Mouse (Mus musculus): ENCODE results near the gene 4921524J17Rik. TPM values are rescaled to one million over a fixed set of nuclear protein-coding genes. Genes with fewer than 3 reads are reported as not detected.
A peak's percentile ranks its signal among the peaks of the same experiment; 100 is the strongest.

The 4921524J17Rik gene
- total and polyA plus RNA-seq, 3 experiments = 14.6 to 21.9 TPM; not detected in 1

- peak overlapping the region; percentile 71 for H3K27ac ChIP-seq (ENCODE audit: control insufficient read depth, low read depth, low read length)
- no peaks in the 10 kb centered on the region for H3K27me3 ChIP-seq (ENCODE audit: control insufficient read depth in 1 of 2, insufficient read depth in 2 of 2, low read length in 2 of 2)
- DNase-seq (ENCODE audit: low read depth, low spot score) = no peak
- H3K79me2 ChIP-seq (ENCODE audit: control insufficient read depth, insufficient read depth, low read length, poor library complexity) = peaks cover 29% of the 10 kb centered on the region
- peak overlapping the region; percentile 75 for H3K9ac ChIP-seq (ENCODE audit: control insufficient read depth, low read depth, low read length, poor library complexity, severe bottlenecking)
- H3K4me1 ChIP-seq (ENCODE audit: control insufficient read depth in 1 of 2, insufficient read depth in 2 of 2, low read length in 2 of 2) = peaks cover 15% of the 10 kb centered on the region in 2 experiments
- TF ChIP-seq KAT2A (conservative IDR thresholded peaks at IDR 0.05; ENCODE audit: low read depth, low read length) (no peak), EP300 (IDR thresholded peaks at IDR 0.05; ENCODE audit: low read depth in 1 of 2, low read length in 2 of 2) (no peak; a peak in 1 of 4 replicates), TAL1 (IDR thresholded peaks at IDR 0.05; ENCODE audit: low read length) (no peak), BHLHE40 (IDR thresholded peaks at IDR 0.05; ENCODE audit: borderline replicate concordance, low read depth, low read length) (no peak), NELFE (IDR thresholded peaks at IDR 0.05; ENCODE audit: low read depth, low read length) (no peak; the same call in 1 of the 2 replicates), ZKSCAN1 (IDR thresholded peaks at IDR 0.05; ENCODE audit: low read depth, low read length) (no peak), E2F4 (IDR thresholded peaks at IDR 0.05; ENCODE audit: borderline replicate concordance, low read depth, low read length) (no peak), POLR2AphosphoS2 (IDR thresholded peaks at IDR 0.05; ENCODE audit: low read length) (peak; percentile 48; the same call in 1 of the 2 replicates), RAD21 (IDR thresholded peaks at IDR 0.05; ENCODE audit: low read depth, low read length) (no peak), POLR2A (IDR thresholded peaks at IDR 0.05; ENCODE audit: control insufficient read depth in 1 of 2, insufficient read depth in 1 of 2, low read depth in 1 of 2, low read length in 2 of 2, poor library complexity in 1 of 2) (0 out of 4 replicates have a peak, but pooled peaks of 1 of the 2 experiments have one; percentile 40), MYC (IDR thresholded peaks at IDR 0.05; ENCODE audit: low read depth, low read length) (no peak), GABPA (IDR thresholded peaks at IDR 0.05; ENCODE audit: low read depth, low read length) (no peak), USF1 (IDR thresholded peaks at IDR 0.05; ENCODE audit: low read depth, low read length) (no peak), TBP (IDR thresholded peaks at IDR 0.05; ENCODE audit: low read depth, low read length) (0 out of 2 replicates have a peak, but pooled peaks have one; percentile 40), ZMIZ1 (IDR thresholded peaks at IDR 0.05; ENCODE audit: low read depth, low read length) (0 out of 2 replicates have a peak, but pooled peaks have one; percentile 14), HCFC1 (IDR thresholded peaks at IDR 0.05; ENCODE audit: low read depth, low read length) (0 out of 2 replicates have a peak, but pooled peaks have one; percentile 25)
- peaks cover 0 to 30% of the 10 kb centered on the region in 2 experiments; a peak in 2 of 4 replicates for H3K36me3 ChIP-seq (ENCODE audit: control insufficient read depth in 1 of 2, insufficient read depth in 2 of 2, low read length in 2 of 2)
- no peaks in the 10 kb centered on the region for H3K9me3 ChIP-seq (replicated peaks; ENCODE audit: insufficient read depth, low read length)
- peak overlapping the region; percentile 52 to 99 for H3K4me3 ChIP-seq (ENCODE audit: control insufficient read depth in 1 of 2, insufficient read depth in 1 of 2, low read depth in 2 of 2, low read length in 2 of 2)
Measured at GRCm38 (mm10) chr8:85433017-85433393, 372 bp upstream of the 4921524J17Rik start.

- Histone ChIP-seq H3K27ac (ENCODE audit: control insufficient read depth, low read depth, low read length) (peak overlapping the region; percentile 90), H3K79me2 (ENCODE audit: control insufficient read depth, insufficient read depth, low read length, poor library complexity) (peaks cover 40% of the 10 kb centered on the region), H3K4me1 (ENCODE audit: control insufficient read depth in 1 of 2, insufficient read depth in 2 of 2, low read length in 2 of 2) (peaks cover 20 to 24% of the 10 kb centered on the region in 2 experiments), H3K9me3 (replicated peaks; ENCODE audit: insufficient read depth, low read length) (no peaks in the 10 kb centered on the region), H3K4me3 (ENCODE audit: control insufficient read depth in 1 of 2, insufficient read depth in 1 of 2, low read depth in 2 of 2, low read length in 2 of 2) (peak overlapping the region; percentile 79 to 96), H3K9ac (ENCODE audit: control insufficient read depth, low read depth, low read length, poor library complexity, severe bottlenecking) (peak overlapping the region; percentile 84), H3K36me3 (ENCODE audit: control insufficient read depth in 1 of 2, insufficient read depth in 2 of 2, low read length in 2 of 2) (peaks cover 0 to 42% of the 10 kb centered on the region in 2 experiments; a peak in 2 of 4 replicates), H3K27me3 (ENCODE audit: control insufficient read depth in 1 of 2, insufficient read depth in 2 of 2, low read length in 2 of 2) (no peaks in the 10 kb centered on the region)
- peak; percentile 67 for DNase-seq (ENCODE audit: low read depth, low spot score)
- TF ChIP-seq SIN3A (IDR thresholded peaks at IDR 0.05; ENCODE audit: low read length) = 0 out of 2 replicates have a peak, but pooled peaks have one; percentile 49
- TF ChIP-seq MAX (IDR thresholded peaks at IDR 0.05; ENCODE audit: low read length) = no peak
- peak; percentile 83; the same call in 1 of the 2 replicates for TF ChIP-seq CHD1 (IDR thresholded peaks at IDR 0.05; ENCODE audit: low read depth, low read length)
- peak; percentile 19; the same call in 1 of the 2 replicates for TF ChIP-seq MXI1 (IDR thresholded peaks at IDR 0.05; ENCODE audit: low read depth, low read length)
- 0 out of 2 replicates have a peak, but pooled peaks have one; percentile 43 for TF ChIP-seq MYC (IDR thresholded peaks at IDR 0.05; ENCODE audit: low read depth, low read length)
- TF ChIP-seq USF2 (IDR thresholded peaks at IDR 0.05; ENCODE audit: borderline replicate concordance in 1 of 2, insufficient read depth in 1 of 2, low read depth in 1 of 2, low read length in 2 of 2) = no peak
Measured at GRCm38 (mm10) chr8:85431281-85432167, 1.1 kb downstream of the 4921524J17Rik start.

All from MEL (cell line).